Mouse (Mus musculus) lung, adult 2 months (tissue): ENCODE data around the gene Trabd.

Source experiments
- CTCF ChIP-seq: fragments of 200-500 bp; IDR thresholded peaks from 2 replicates; pipeline ENCODE4 v1.5.1; 2011; ENCODE audit warnings: mild to moderate bottlenecking, low read length, control low read depth; ENCODE audit not compliant: insufficient read depth
- POLR2A ChIP-seq: fragments of 200-500 bp; IDR thresholded peaks from 2 replicates; pipeline ENCODE4 v1.6.1; 2011; ENCODE audit warnings: low read depth, mild to moderate bottlenecking, control low read depth, low read length, borderline replicate concordance; ENCODE audit errors: extremely low read depth

GRCm38 (mm10) chr15:89063001-89063400 lies 11.9 kb upstream of the Trabd start:
- TF ChIP-seq CTCF (no peak), POLR2A (no peak)
